Mouse (Mus musculus): ENCODE measurements around the gene Spg21. TPM values are rescaled to one million over a fixed set of nuclear protein-coding genes. Genes with fewer than 3 reads are reported as not detected.

Gene Spg21
- 37.2 and 47.8 TPM in 2 replicates for polyA plus RNA-seq (2021; fragmentation: Nextera tagmentation)
- long read RNA-seq, experiment 1, transcript Spg21-201 (9 exons, 2,680 nt) = major isoform, 266 of 273 reads
- long read RNA-seq, experiment 1, partial matches to known transcripts = 2 of 273 reads
- long read RNA-seq, experiment 1, other reads (novel, unspliced or antisense) = 5 of 273 reads
- long read RNA-seq, experiment 2, transcript Spg21-201 (9 exons, 2,680 nt) = major isoform, 62 of 72 reads
- long read RNA-seq, experiment 2, partial matches to known transcripts = 9 of 72 reads
- long read RNA-seq, experiment 2, other reads (novel, unspliced or antisense) = 1 of 72 reads

DNA sequence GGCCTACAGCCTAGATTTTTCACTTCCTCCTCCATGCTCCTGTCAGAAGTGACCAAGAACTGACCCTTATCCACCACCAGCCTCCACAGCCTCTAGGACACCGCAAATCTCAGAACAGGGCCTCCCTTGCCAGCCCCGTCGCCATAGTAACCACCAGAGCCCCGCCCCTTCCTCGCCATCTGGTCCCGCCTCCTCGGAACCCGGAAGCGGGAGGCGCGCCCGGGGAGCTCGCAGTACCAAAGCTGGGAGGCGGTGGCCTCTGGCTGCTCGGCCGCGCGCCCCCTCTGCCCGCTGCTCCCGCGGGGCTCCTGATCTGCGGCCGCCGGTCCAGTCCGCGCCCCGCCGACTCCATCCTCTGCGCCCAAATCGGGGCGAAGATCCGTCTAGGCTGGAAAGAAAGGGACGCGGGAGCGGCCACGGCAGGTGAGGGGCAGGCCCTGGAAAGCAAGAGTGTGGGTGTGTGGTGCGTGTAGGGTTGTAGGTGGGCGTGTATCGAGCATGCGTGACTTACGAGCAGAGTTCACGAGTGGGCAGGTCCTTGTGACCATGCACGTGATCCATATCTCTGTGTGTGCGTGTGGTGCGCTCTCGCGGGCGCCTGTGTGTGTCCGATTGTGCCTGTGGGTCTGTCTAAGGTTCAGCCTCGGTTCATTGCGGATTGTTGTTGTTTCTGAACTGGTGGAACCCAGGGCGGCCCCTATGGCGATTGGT lies at the start of gene Spg21:
TSS of gene Spg21 (plus strand) at position 216 of the 711 bp plus-strand sequence.

GRCm38 (mm10) chr9:65422760-65423501 lies 37.8 kb upstream of the Spg21 start, which contains the start of gene Slc51b:
Slc51b (minus strand) TSS chr9:65422955.

GRCm38 (mm10) chr9:65435671-65436301 lies 25.0 kb upstream of the Spg21 start, which contains the start of gene Mtfmt:
Mtfmt (plus strand) TSS chr9:65435782.

DNA sequence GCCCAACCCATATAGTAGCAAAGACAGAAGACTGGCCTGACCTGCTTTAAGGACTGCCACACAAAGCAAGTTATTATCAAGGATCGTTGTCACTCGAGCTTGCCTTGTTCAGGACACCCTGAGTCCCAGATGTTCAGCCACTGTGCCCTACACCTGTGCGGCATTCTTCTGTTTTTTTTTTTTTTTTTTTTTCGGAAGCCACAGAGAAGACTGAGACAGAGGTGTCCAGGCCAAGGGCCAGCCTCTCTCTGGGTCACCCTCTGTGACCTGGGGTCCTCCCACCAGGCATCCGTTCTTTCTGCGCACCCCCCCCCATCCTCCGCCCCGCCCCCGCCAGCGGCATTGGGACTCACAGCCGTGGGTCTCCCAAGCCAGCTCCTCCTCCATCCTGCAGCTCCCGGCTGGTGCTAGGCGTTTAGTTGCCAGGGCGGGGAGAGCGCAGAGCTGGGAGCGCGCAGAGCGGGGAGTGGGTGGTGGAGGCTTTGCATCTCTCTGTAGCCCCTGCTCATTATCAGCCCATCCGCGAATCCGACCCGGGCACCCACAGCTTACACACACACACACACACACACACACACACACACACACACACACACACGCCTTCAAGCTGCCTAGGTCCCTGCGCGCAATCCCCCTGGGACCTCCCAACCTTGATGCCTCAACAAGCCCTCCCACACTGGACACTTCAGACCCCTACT lies 59.2 kb downstream of the Spg21 start, which contains the start of gene Ankdd1a:
TSS of gene Ankdd1a (minus strand) at position 387 of the 698 bp plus-strand sequence.

Other genes starting within 250 kb of the Spg21 start
- 0.04 and 0.21 TPM in 2 replicates for gene Cilp, start 195.8 kb upstream of the Spg21 start, polyA plus RNA-seq (2021; fragmentation: Nextera tagmentation)
- gene Clpx, start 166.7 kb upstream of the Spg21 start, polyA plus RNA-seq (2021; fragmentation: Nextera tagmentation) = 17.1 and 25.0 TPM in 2 replicates
- gene Pdcd7, start 114.8 kb upstream of the Spg21 start, polyA plus RNA-seq (2021; fragmentation: Nextera tagmentation) = 8.5 and 21.3 TPM in 2 replicates
- gene Ubap1l, start 99.9 kb upstream of the Spg21 start, polyA plus RNA-seq (2021; fragmentation: Nextera tagmentation) = 0.18 TPM in 1 of 2 replicates, not detected in the other
- gene Kbtbd13, start 69.3 kb upstream of the Spg21 start, polyA plus RNA-seq (2021; fragmentation: Nextera tagmentation) = 0.18 and 0.23 TPM in 2 replicates
- 1.6 and 2.5 TPM in 2 replicates for gene Rasl12, start 62.4 kb upstream of the Spg21 start, polyA plus RNA-seq (2021; fragmentation: Nextera tagmentation)
- gene Slc51b, start 38.0 kb upstream of the Spg21 start, polyA plus RNA-seq (2021; fragmentation: Nextera tagmentation) = not detected in 2 replicates
- gene Mtfmt, start 25.2 kb upstream of the Spg21 start, polyA plus RNA-seq (2021; fragmentation: Nextera tagmentation) = 9.8 and 10.9 TPM in 2 replicates
- gene Ankdd1a, start 59.2 kb downstream of the Spg21 start, polyA plus RNA-seq (2021; fragmentation: Nextera tagmentation) = 0.15 TPM in 1 of 2 replicates, not detected in the other
- 4.7 and 7.0 TPM in 2 replicates for gene Plekho2, start 119.1 kb downstream of the Spg21 start, polyA plus RNA-seq (2021; fragmentation: Nextera tagmentation)
- 0.14 and 0.18 TPM in 2 replicates for gene Pif1, start 126.2 kb downstream of the Spg21 start, polyA plus RNA-seq (2021; fragmentation: Nextera tagmentation)
- gene Rbpms2, start 168.7 kb downstream of the Spg21 start, polyA plus RNA-seq (2021; fragmentation: Nextera tagmentation) = 1.8 and 3.2 TPM in 2 replicates
- 260 and 293 TPM in 2 replicates for gene Oaz2, start 207.1 kb downstream of the Spg21 start, polyA plus RNA-seq (2021; fragmentation: Nextera tagmentation)